Mouse (Mus musculus) testis, postnatal 14 days (tissue): Measurements from ENCODE around the gene Panx3.

Source experiments
- DNase-seq: peaks from one replicate; pipeline ENCODE4 v3.0.0; 2021; ENCODE audit warnings: low spot score

Panx3 gene

DNA sequence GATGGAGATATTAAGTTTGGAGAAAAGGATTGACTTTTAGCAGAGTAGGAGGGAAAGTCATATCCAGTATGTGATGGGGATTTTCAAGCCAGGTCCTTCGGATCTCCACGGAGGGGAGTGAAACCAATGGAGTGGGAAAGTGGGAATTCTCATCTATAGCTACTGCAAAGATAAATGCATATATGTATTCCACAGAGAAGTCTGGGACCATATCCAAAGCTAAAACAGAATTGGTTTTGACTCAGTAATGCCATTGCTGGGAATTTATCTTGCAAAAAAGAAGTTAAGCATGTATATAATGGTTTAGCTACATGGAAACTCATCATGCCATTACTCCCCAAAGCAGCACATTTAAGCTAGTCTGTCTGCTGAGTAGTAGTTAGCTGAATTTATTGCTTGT lies 36.7 kb downstream of the Panx3 start:
- DNase-seq = no peak

DNA sequence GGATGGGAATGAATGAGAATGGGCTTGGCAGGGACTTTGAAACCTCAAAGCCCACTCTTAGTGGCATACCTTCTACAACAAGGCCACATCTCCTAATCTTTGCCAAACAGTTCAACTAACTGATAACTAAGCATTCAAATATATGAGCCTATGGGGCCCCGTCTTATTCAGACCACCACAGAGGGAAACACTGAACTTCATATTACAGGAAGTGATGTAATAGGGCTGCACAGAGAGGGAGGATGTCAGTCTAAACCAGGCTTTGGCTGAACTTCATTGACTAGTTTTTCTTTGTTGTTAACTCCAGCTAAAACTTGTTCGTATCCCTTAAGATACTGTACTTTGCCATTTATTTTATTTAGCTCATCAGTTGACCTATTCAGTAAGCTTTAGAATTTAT lies 39.1 kb downstream of the Panx3 start:
- DNase-seq = no peak

DNA sequence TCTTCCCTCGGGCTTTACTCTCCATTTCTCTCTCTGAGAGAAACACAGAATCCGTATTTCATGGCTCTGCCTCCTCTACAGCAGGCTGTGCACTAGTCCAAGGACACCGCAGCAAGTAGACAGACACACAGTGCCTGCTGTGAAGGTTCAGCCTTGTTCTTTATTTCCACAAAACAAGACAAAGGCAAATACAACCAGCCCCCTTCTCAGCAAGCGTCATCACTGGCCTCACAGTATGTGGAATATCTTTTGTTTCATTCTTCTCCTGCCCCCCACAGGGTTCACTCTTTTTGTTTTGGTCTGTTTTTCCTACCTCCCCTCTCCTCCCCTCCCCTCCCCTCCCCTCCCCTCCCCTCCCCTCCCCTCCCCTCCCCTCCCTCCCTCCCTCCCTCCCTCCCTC lies 40.5 kb downstream of the Panx3 start:
- no peak for DNase-seq

DNA sequence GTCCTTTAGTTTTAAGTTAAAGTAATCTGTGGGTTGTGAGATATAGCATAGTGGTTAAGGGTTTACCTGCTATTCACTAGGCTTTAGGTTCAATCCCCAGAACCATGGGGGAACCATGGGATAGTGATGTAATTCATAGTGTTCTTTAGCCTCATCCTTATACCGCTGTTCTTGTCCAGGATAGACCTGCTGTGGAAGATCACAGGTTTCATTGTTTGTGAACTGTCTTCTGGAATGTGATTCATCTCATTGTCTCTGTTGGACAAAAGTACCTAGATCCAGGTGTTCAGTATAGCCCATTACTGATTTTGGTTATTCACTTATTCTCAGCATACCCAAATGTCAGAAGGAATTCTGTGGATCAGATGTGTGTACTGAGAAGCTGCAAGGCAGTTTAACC lies 41.8 kb downstream of the Panx3 start:
- DNase-seq = no peak

- no peak for DNase-seq
Measured at GRCm38 (mm10) chr9:37626103-37626567, 42.9 kb downstream of the Panx3 start.

DNA sequence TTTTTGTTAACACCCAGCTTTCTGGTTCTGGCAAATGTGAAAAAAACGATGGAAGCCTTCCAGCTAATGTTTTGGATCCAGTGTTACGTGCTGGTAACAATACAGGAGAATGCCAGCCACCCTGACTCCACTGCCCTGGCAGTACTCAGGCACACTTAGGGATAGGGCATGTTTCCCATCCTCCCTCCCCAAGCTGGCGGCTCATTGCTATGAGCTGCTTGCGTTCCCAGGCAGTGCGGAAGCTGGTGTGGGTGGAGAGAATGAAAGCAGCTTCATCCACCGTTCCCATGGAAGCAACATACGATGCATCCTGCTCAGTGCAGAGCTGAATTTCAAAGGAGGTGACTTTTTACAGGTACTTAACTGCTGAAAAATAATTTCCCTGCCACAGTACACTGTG lies 43.4 kb downstream of the Panx3 start:
- DNase-seq = no peak

GRCm38 (mm10) chr9:37625129-37625528 lies 43.9 kb downstream of the Panx3 start:
- no peak for DNase-seq

GRCm38 (mm10) chr9:37624502-37624901 lies 44.5 kb downstream of the Panx3 start:
- no peak for DNase-seq

DNA sequence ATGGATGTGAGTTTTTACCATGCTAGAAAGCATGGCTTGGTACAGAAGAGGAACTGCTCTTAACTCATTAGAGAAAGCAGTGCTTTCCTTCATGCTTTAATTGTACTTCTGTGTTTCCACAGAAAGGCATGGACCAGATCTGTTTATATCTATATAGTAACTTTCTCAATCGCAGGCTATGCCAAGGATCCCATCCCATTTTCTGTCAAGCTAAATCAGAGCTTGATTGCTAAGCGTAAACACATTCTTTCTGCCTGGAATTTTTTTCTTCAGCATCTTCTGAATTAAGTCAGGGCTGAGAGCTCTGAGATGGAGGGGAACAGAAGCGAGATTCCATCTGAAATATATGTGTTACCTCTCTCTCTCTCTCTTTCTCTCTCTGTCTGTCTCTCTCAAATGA lies 45.1 kb downstream of the Panx3 start:
- no peak for DNase-seq

GRCm38 (mm10) chr9:37621290-37621689 lies 47.7 kb downstream of the Panx3 start:
- DNase-seq = no peak

DNA sequence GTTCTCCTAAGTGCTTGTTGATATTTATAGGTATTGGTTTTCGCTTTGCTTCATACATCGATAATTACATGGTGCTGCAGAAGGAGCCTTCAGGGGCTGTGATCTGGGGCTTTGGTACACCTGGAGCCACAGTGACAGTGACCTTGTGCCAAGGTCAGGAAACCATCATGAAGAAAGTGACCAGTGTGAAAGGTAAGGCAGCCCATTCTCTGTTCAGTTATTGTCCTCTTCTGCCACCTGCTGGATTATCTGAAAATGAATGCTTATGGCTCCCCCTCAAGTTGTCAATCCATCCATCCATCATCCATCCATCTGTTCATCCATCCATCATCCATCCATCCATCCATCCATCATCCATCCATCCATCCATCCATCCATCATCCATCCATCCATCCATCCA lies 52.3 kb downstream of the Panx3 start:
- no peak for DNase-seq

DNA sequence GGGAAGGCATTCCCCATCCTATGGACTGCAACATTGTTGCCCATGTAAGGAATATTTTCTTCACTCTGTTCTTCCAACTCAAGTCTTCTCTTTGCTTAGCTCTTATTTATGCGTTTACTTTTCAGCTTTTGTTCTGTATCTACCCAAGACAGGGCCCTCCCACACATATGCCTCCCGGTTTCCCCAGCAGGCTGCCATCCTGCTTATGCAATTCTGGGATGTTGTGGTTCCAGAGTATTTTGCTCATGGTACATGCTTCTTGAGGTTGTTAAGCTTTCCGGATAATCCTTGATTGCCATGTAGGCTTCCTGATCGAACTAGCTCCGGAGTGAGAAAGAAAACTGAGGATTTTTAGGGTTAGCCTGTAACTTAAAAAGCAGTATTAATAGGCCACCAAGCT lies 53.8 kb downstream of the Panx3 start:
- DNase-seq = peak; percentile 12

GRCm38 (mm10) chr9:37614316-37614715 lies 54.7 kb downstream of the Panx3 start:
- no peak for DNase-seq

GRCm38 (mm10) chr9:37613911-37614280 lies 55.1 kb downstream of the Panx3 start:
- no peak for DNase-seq

GRCm38 (mm10) chr9:37613182-37613910 lies 55.7 kb downstream of the Panx3 start, which contains the start of gene Spa17:
Spa17 (minus strand) TSS chr9:37613722.
- peak; percentile 90 for DNase-seq
